Mouse (Mus musculus) heart, postnatal 0 days (tissue): Measurements from ENCODE around the gene Exoc3l2. TPM values are rescaled to one million over a fixed set of nuclear protein-coding genes. Genes with fewer than 3 reads are reported as not detected.
A peak's percentile ranks its signal among the peaks of the same experiment; 100 is the strongest.

Experiments
- ATAC-seq: fragments of 200-750 bp; cut with Nextera tagmentation; 2 replicates; pipeline ENCODE4 v1.8.0; 2017; ENCODE audit warnings: low read depth, moderate number of reproducible peaks, moderate library complexity; ENCODE audit not compliant: insufficient read depth
- DNase-seq: peaks from one replicate; pipeline ENCODE4 v3.0.0-alpha.2; 2016; ENCODE audit warnings: low spot score
- H3K27ac ChIP-seq: fragments of 300-500 bp; sonication (generic); 2 replicates; pipeline ENCODE4 v1.5.1; 2014; ENCODE audit warnings: low read depth, mild to moderate bottlenecking
- H3K27me3 ChIP-seq: fragments of 300-500 bp; sonication (generic); 2 replicates; pipeline ENCODE4 v1.6.1; 2014; ENCODE audit warnings: low read length, mixed read lengths; ENCODE audit not compliant: control insufficient read depth, insufficient read depth
- H3K36me3 ChIP-seq: fragments of 300-500 bp; sonication (generic); replicated peaks from 2 replicates; pipeline ENCODE4 v1.6.1; 2014; ENCODE audit warnings: low read length, mixed read lengths; ENCODE audit not compliant: control insufficient read depth, insufficient read depth
- H3K4me1 ChIP-seq: fragments of 300-500 bp; sonication (generic); 2 replicates; pipeline ENCODE4 v1.6.1; 2014; ENCODE audit warnings: antibody characterized with exemption; ENCODE audit not compliant: control insufficient read depth, insufficient read depth
- H3K4me2 ChIP-seq: fragments of 300-500 bp; sonication (generic); 2 replicates; pipeline ENCODE4 v1.6.1; 2014; ENCODE audit warnings: low read depth, mild to moderate bottlenecking, low read length, moderate library complexity
- H3K4me3 ChIP-seq: fragments of 300-500 bp; sonication (generic); 2 replicates; pipeline ENCODE4 v1.5.1; 2014; ENCODE audit warnings: low read depth, low read length
- H3K9ac ChIP-seq: fragments of 300-500 bp; sonication (generic); replicated peaks from 2 replicates; pipeline ENCODE4 v1.6.1; 2014; ENCODE audit warnings: low read depth, low read length, mixed read lengths
- H3K9me3 ChIP-seq: fragments of 300-500 bp; sonication (generic); replicated peaks from 2 replicates; pipeline ENCODE4 v1.6.1; 2016; ENCODE audit warnings: low read length; ENCODE audit not compliant: control insufficient read depth
- CTCF ChIP-seq: IDR thresholded peaks from 2 replicates; pipeline ENCODE4 v1.5.1; 2016; ENCODE audit warnings: antibody characterized with exemption, control low read depth, low read depth
- EP300 ChIP-seq: IDR thresholded peaks from 2 replicates; pipeline ENCODE4 v1.6.1; 2016; ENCODE audit warnings: antibody characterized with exemption, low read depth
- WGBS: fragments of 180-500 bp; shearing (Covaris S2); extraction: QIAGEN DNeasy Blood & Tissue Kit; methylation state at CpG from one replicate; pipeline ENCODE4 v1.1.7; 2014; 5-methylcytosine and 5-hydroxymethylcytosine counted together
- polyA plus RNA-seq: library from polyadenylated mRNA; unstranded; fragments of >200 nt; fragmentation: Nextera tagmentation; extraction: Ambion mirVana; gene quantifications from 2 replicates; pipeline ENCODE4 v1.2.1, GENCODE M21; 2015
- total RNA-seq: library from RNA; depleted of rRNA; stranded (reverse); fragments of >200 nt; gene quantifications from 2 replicates; pipeline ENCODE4 v1.2.3, GENCODE M21; 2014; ENCODE audit warnings: low replicate concordance

Exoc3l2 gene
- total and polyA plus RNA-seq, 2 experiments from 2014 or later = 0.49 to 1.9 TPM

DNA sequence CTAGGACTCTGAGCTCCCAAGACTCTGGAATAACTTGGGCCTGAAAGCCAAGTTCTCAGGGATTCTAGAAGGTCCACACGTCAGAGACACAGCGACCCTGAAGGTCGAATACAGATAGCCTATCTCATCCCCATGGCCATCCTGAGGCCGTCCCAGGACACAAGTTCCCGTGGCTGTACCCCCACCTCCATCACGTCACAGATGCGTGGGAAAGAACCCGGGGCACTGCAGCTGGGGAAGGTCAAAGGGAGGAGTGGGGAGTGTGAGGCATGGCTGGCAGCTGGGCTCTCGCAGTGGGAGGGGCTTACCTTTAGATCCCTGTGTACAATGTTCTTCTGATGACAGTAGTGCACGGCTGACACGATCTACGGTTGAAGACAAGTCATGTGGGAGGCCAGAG is 18.3 kb upstream of the Exoc3l2 start:
- DNase-seq (no peak), ATAC-seq (no peak)
- 68% methylated on average over 12 of the region's 12 CpGs for WGBS
- Histone ChIP-seq H3K4me1 (no peaks in the 10 kb centered on the region), H3K9ac (no peak overlapping the region), H3K36me3 (peaks cover 69% of the 10 kb centered on the region), H3K4me3 (no peak overlapping the region), H3K27ac (no peak overlapping the region), H3K9me3 (no peaks in the 10 kb centered on the region), H3K27me3 (no peaks in the 10 kb centered on the region), H3K4me2 (no peak overlapping the region)
- TF ChIP-seq EP300 = no peak
- no peak for TF ChIP-seq CTCF

- Histone ChIP-seq H3K36me3 (peaks cover 60% of the 10 kb centered on the region), H3K4me3 (no peak overlapping the region)
- 88% methylated on average over 16 of the region's 16 CpGs for WGBS
Observed at GRCm38 (mm10) chr7:19447689-19448088, 15.4 kb upstream of the Exoc3l2 start.

DNA sequence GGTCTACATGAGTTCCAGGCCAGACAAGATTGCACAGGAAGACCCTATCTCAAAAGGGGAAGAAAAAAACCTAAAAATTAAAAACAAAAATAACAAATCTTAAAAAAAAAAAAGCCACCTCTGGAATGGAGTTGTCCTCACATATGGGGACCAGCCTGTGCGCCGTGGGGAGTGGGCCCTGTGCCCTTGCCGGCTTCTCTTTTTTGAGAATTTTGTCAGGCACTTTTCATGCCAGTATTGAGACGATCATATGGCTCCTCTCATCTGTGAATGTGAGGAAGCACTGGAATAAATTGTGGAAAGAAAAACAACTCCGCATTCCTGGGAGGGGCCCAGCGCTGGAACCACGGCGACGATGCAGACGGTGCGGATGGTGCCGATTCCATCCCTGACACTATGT is 14.0 kb upstream of the Exoc3l2 start:
- ATAC-seq (no peak), DNase-seq (no peak)
- Histone ChIP-seq H3K27ac (no peak overlapping the region), H3K9ac (no peak overlapping the region), H3K4me3 (no peak overlapping the region), H3K4me1 (no peaks in the 10 kb centered on the region), H3K4me2 (no peak overlapping the region), H3K27me3 (no peaks in the 10 kb centered on the region), H3K36me3 (peaks cover 56% of the 10 kb centered on the region), H3K9me3 (no peaks in the 10 kb centered on the region)
- 82% methylated on average over 12 of the region's 12 CpGs for WGBS
- no peak for TF ChIP-seq EP300
- TF ChIP-seq CTCF = no peak

More at GRCm38 (mm10) chr7:19447689-19448088, 15.4 kb upstream of the Exoc3l2 start:
- Histone ChIP-seq H3K4me1 (no peaks in the 10 kb centered on the region), H3K9me3 (no peaks in the 10 kb centered on the region), H3K27ac (no peak overlapping the region), H3K4me2 (no peak overlapping the region), H3K9ac (no peak overlapping the region), H3K27me3 (no peaks in the 10 kb centered on the region)
- no peak for TF ChIP-seq EP300
- no peak for TF ChIP-seq CTCF
- DNase-seq = no peak
- no peak for ATAC-seq

DNA sequence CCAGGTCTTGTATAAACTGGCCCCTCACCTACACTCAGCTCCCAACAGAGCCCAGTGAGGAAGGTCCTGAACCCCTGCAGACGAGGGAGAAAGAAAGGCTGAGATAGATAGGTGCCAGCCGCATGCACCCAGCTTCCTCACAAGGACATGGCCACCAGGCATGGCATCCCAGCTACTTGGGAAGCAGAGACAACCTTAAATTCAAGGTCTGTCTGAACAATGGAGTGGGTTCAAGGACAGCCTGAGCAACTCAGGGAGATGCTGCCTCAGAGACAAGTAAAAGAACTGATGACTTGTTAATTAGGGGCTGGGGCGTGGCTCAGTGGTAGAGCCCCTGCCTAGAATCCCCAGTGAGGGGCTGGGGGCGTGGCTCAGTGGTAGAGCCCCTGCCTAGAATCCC is 7.9 kb upstream of the Exoc3l2 start:
- DNase-seq (no peak), ATAC-seq (no peak)
- Histone ChIP-seq H3K36me3 (peaks cover 13% of the 10 kb centered on the region), H3K9ac (no peak overlapping the region), H3K4me2 (no peak overlapping the region), H3K9me3 (no peaks in the 10 kb centered on the region), H3K4me3 (no peak overlapping the region), H3K4me1 (peaks cover 14% of the 10 kb centered on the region), H3K27ac (no peak overlapping the region), H3K27me3 (no peaks in the 10 kb centered on the region)
- TF ChIP-seq EP300 (no peak), CTCF (no peak)
- 89% methylated on average over 4 of the region's 4 CpGs for WGBS

GRCm38 (mm10) chr7:19455819-19456495 is 7.2 kb upstream of the Exoc3l2 start:
- no peaks in the 10 kb centered on the region for H3K9me3 ChIP-seq
- no peak overlapping the region for H3K4me2 ChIP-seq
- peaks cover 14% of the 10 kb centered on the region for H3K4me1 ChIP-seq
- peaks cover 5% of the 10 kb centered on the region; the same call in 1 of the 2 replicates for H3K36me3 ChIP-seq
- TF ChIP-seq CTCF = no peak
- no peak for TF ChIP-seq EP300
- DNase-seq (no peak), ATAC-seq (no peak)
- no peaks in the 10 kb centered on the region for H3K27me3 ChIP-seq
- H3K9ac ChIP-seq = no peak overlapping the region
- WGBS = 44% methylated on average over 11 of the region's 11 CpGs
- H3K4me3 ChIP-seq = no peak overlapping the region
- H3K27ac ChIP-seq = no peak overlapping the region

- Histone ChIP-seq H3K36me3 (no peaks in the 10 kb centered on the region; the same call in 1 of the 2 replicates), H3K4me3 (no peak overlapping the region), H3K4me1 (peaks cover 14% of the 10 kb centered on the region), H3K4me2 (peak overlapping the region; percentile 96), H3K9me3 (no peaks in the 10 kb centered on the region), H3K27ac (no peak overlapping the region), H3K27me3 (no peaks in the 10 kb centered on the region), H3K9ac (no peak overlapping the region)
- DNase-seq = no peak
- TF ChIP-seq CTCF (no peak), EP300 (no peak)
- ATAC-seq = no peak
- 87% methylated on average over 7 of the region's 7 CpGs for WGBS
Observed at GRCm38 (mm10) chr7:19456628-19457027, 6.5 kb upstream of the Exoc3l2 start.
